Mouse (Mus musculus) G1E (cell line): Measurements from ENCODE around the gene Erbin. TPM values are rescaled to one million over a fixed set of nuclear protein-coding genes. Genes with fewer than 3 reads are reported as not detected.

ENCODE experiments used
- ATAC-seq: 2 replicates; pipeline ENCODE4 v1.8.0; 2016; ENCODE audit warnings: mild to moderate bottlenecking; ENCODE audit not compliant: insufficient number of reproducible peaks, poor library complexity, low FRiP score, severe bottlenecking; ENCODE audit errors: extremely low read depth
- DNase-seq: peaks from one replicate; pipeline ENCODE4 v3.0.0; 2012; ENCODE audit warnings: low spot score
- H3K27me3 ChIP-seq: 2 replicates; pipeline ENCODE4 v1.6.1; 2012; ENCODE audit warnings: mild to moderate bottlenecking, low read length, inconsistent platforms; ENCODE audit not compliant: insufficient read depth
- H3K36me3 ChIP-seq: replicated peaks from 2 replicates; pipeline ENCODE3; 2012; ENCODE audit warnings: mild to moderate bottlenecking, inconsistent platforms
- H3K4me1 ChIP-seq: 2 replicates; pipeline ENCODE4 v1.6.1; 2012; ENCODE audit warnings: low read depth, low read length, inconsistent platforms, mixed read lengths; ENCODE audit not compliant: insufficient read depth
- H3K4me3 ChIP-seq: 2 replicates; pipeline ENCODE4 v1.5.1; 2012; ENCODE audit warnings: low read depth, mild to moderate bottlenecking, inconsistent platforms, low read length, moderate library complexity, mixed read lengths
- H3K9me3 ChIP-seq: replicated peaks from 2 replicates; pipeline ENCODE4 v1.6.1; 2012; ENCODE audit warnings: inconsistent platforms
- CTCF ChIP-seq: IDR thresholded peaks from 2 replicates; pipeline ENCODE4 v1.5.1; 2012; ENCODE audit warnings: low read depth, low read length, inconsistent platforms, mixed read lengths
- GATA1 ChIP-seq: IDR thresholded peaks from 2 replicates; pipeline ENCODE4 v1.6.1; 2012; ENCODE audit warnings: borderline replicate concordance, low read length, inconsistent platforms, mixed read lengths
- GATA2 ChIP-seq: IDR thresholded peaks from 2 replicates; pipeline ENCODE4 v1.6.1; 2012; ENCODE audit warnings: low read depth, low read length, inconsistent platforms, borderline replicate concordance
- POLR2AphosphoS5 ChIP-seq: IDR thresholded peaks from 2 replicates; pipeline ENCODE4 v1.6.1; 2012; ENCODE audit warnings: low read depth, low read length, inconsistent platforms; ENCODE audit not compliant: insufficient replicate concordance
- TAL1 ChIP-seq: conservative IDR thresholded peaks from 2 replicates; pipeline ENCODE4 v1.6.1; 2012; ENCODE audit warnings: low read depth, low read length, inconsistent platforms, mixed read lengths
- polyA plus RNA-seq: library from polyadenylated mRNA; stranded (reverse); fragments of >175 nt; gene quantifications from 2 replicates; pipeline ENCODE4 v1.2.3, GENCODE M21; 2012
- total RNA-seq, 2 experiments: library from RNA; stranded (forward) in 1 of 2; stranded (reverse) in 1 of 2; fragments of 200-1000 nt in 1 of 2; fragments of >200 nt in 1 of 2; fragmentation: Nextera tagmentation in 1 of 2; gene quantifications; 2 replicates each; pipeline ENCODE4 v1.2.3; 2014 to 2017

The Erbin gene
- total and polyA plus RNA-seq, 3 experiments, result 7.9 to 142 (median 135) TPM

GRCm38 (mm10) chr13:103890038-103890437 lies 30.3 kb downstream of the Erbin start:
- TF ChIP-seq CTCF (no peak), POLR2AphosphoS5 (no peak), GATA2 (no peak), TAL1 (no peak), GATA1 (no peak)
- Histone ChIP-seq H3K27me3 (no peaks in the 10 kb centered on the region), H3K36me3 (peaks cover 14% of the 10 kb centered on the region), H3K4me1 (peaks cover 4% of the 10 kb centered on the region; the same call in 1 of the 2 replicates), H3K9me3 (no peaks in the 10 kb centered on the region), H3K4me3 (no peak overlapping the region)
- ATAC-seq, result no peak
- DNase-seq, result no peak

GRCm38 (mm10) chr13:103886503-103886902 lies 33.8 kb downstream of the Erbin start:
- H3K4me1 ChIP-seq, result peaks cover 2% of the 10 kb centered on the region; the same call in 1 of the 2 replicates
- no peak for ATAC-seq
- no peak for TF ChIP-seq GATA1
- no peak for TF ChIP-seq GATA2
- TF ChIP-seq TAL1, result no peak
- TF ChIP-seq POLR2AphosphoS5, result no peak
- no peak for TF ChIP-seq CTCF

GRCm38 (mm10) chr13:103881200-103881599 lies 39.1 kb downstream of the Erbin start:
- no peak overlapping the region for H3K4me3 ChIP-seq
- H3K4me1 ChIP-seq, result peaks cover 8% of the 10 kb centered on the region
- DNase-seq, result no peak
- no peaks in the 10 kb centered on the region for H3K27me3 ChIP-seq
- ATAC-seq, result no peak
- H3K9me3 ChIP-seq, result no peaks in the 10 kb centered on the region
- TF ChIP-seq POLR2AphosphoS5 (no peak), GATA1 (no peak), TAL1 (no peak), GATA2 (no peak), CTCF (no peak)
- peaks cover 47% of the 10 kb centered on the region for H3K36me3 ChIP-seq

More at GRCm38 (mm10) chr13:103886503-103886902, 33.8 kb downstream of the Erbin start:
- no peaks in the 10 kb centered on the region for H3K9me3 ChIP-seq
- no peaks in the 10 kb centered on the region for H3K27me3 ChIP-seq
- no peak overlapping the region for H3K4me3 ChIP-seq
- no peak for DNase-seq
- H3K36me3 ChIP-seq, result peaks cover 25% of the 10 kb centered on the region

GRCm38 (mm10) chr13:103876743-103877142 lies 43.6 kb downstream of the Erbin start:
- no peaks in the 10 kb centered on the region for H3K9me3 ChIP-seq
- no peak for DNase-seq
- no peak for TF ChIP-seq TAL1
- no peaks in the 10 kb centered on the region for H3K27me3 ChIP-seq
- no peak overlapping the region for H3K4me3 ChIP-seq
- H3K4me1 ChIP-seq, result peaks cover 17% of the 10 kb centered on the region
- peaks cover 47% of the 10 kb centered on the region for H3K36me3 ChIP-seq
- no peak for ATAC-seq

GRCm38 (mm10) chr13:103875823-103876514 lies 44.3 kb downstream of the Erbin start:
- ATAC-seq (peak; percentile 76), DNase-seq (peak; percentile 3)
- Histone ChIP-seq H3K9me3 (no peaks in the 10 kb centered on the region), H3K4me3 (no peak overlapping the region), H3K27me3 (no peaks in the 10 kb centered on the region), H3K4me1 (peaks cover 17% of the 10 kb centered on the region), H3K36me3 (peaks cover 42% of the 10 kb centered on the region)
- TF ChIP-seq GATA1 (no peak), GATA2 (no peak), POLR2AphosphoS5 (no peak), CTCF (no peak), TAL1 (no peak; the same call in 1 of the 2 replicates)

- DNase-seq (no peak), ATAC-seq (no peak)
- no peak for TF ChIP-seq TAL1
- TF ChIP-seq GATA2, result no peak
- TF ChIP-seq CTCF, result no peak
- TF ChIP-seq GATA1, result no peak
- TF ChIP-seq POLR2AphosphoS5, result no peak
- Histone ChIP-seq H3K27me3 (no peaks in the 10 kb centered on the region), H3K4me1 (peaks cover 6% of the 10 kb centered on the region), H3K4me3 (no peak overlapping the region), H3K9me3 (no peaks in the 10 kb centered on the region), H3K36me3 (peaks cover 33% of the 10 kb centered on the region)
Measured at GRCm38 (mm10) chr13:103870786-103871185, 49.5 kb downstream of the Erbin start.

- H3K36me3 ChIP-seq, result peaks cover 32% of the 10 kb centered on the region
- no peak overlapping the region for H3K4me3 ChIP-seq
- H3K27me3 ChIP-seq, result no peaks in the 10 kb centered on the region
- no peak for DNase-seq
- H3K9me3 ChIP-seq, result no peaks in the 10 kb centered on the region
- no peak for ATAC-seq
- peaks cover 4% of the 10 kb centered on the region; the same call in 1 of the 2 replicates for H3K4me1 ChIP-seq
- TF ChIP-seq TAL1 (no peak), GATA2 (no peak), GATA1 (no peak), CTCF (no peak), POLR2AphosphoS5 (no peak)
Measured at GRCm38 (mm10) chr13:103870117-103870516, 50.2 kb downstream of the Erbin start.
